Mouse (Mus musculus) MEL (cell line): Measurements from ENCODE around the gene Col26a1.

ENCODE experiments used
- CTCF ChIP-seq, 3 experiments: IDR thresholded peaks in 2 of 3; conservative IDR thresholded peaks in 1 of 3; 2 replicates each; pipeline ENCODE4 v1.5.1; 2011 to 2012; ENCODE audit warnings: low read length in 3 of 3, low read depth in 2 of 3, mild to moderate bottlenecking in 2 of 3, improper control_type of control experiment in 1 of 3, inconsistent platforms in 1 of 3, mixed read lengths in 1 of 3, moderate library complexity in 1 of 3; ENCODE audit not compliant: control insufficient read depth in 1 of 3, insufficient read depth in 1 of 3, poor library complexity in 1 of 3, severe bottlenecking in 1 of 3
- HCFC1 ChIP-seq: IDR thresholded peaks from 2 replicates; pipeline ENCODE4 v1.6.1; 2012; ENCODE audit warnings: low read depth, mild to moderate bottlenecking, inconsistent platforms, low read length, improper control_type of control experiment, moderate library complexity
- MAFK ChIP-seq: IDR thresholded peaks from 2 replicates; pipeline ENCODE4 v1.6.1; 2011; ENCODE audit warnings: low read depth, mild to moderate bottlenecking, low read length, improper control_type of control experiment, borderline replicate concordance
- MAX ChIP-seq: IDR thresholded peaks from 2 replicates; pipeline ENCODE4 v1.6.1; 2011; ENCODE audit warnings: low read length, improper control_type of control experiment
- POLR2A ChIP-seq, 2 experiments: IDR thresholded peaks; 2 replicates each; pipeline ENCODE4 v1.6.1; 2011 to 2012; ENCODE audit warnings: low read length in 2 of 2, mild to moderate bottlenecking in 2 of 2, control low read depth in 1 of 2, improper control_type of control experiment in 1 of 2, low read depth in 1 of 2, moderate library complexity in 1 of 2; ENCODE audit not compliant: control insufficient read depth in 1 of 2, insufficient read depth in 1 of 2, poor library complexity in 1 of 2
- SIN3A ChIP-seq: IDR thresholded peaks from 2 replicates; pipeline ENCODE4 v1.6.1; 2012; ENCODE audit warnings: low read length, improper control_type of control experiment, inconsistent platforms
- USF1 ChIP-seq: IDR thresholded peaks from 2 replicates; pipeline ENCODE4 v1.6.1; 2014; ENCODE audit warnings: low read depth, mild to moderate bottlenecking, inconsistent platforms, low read length, improper control_type of control experiment, moderate library complexity

DNA sequence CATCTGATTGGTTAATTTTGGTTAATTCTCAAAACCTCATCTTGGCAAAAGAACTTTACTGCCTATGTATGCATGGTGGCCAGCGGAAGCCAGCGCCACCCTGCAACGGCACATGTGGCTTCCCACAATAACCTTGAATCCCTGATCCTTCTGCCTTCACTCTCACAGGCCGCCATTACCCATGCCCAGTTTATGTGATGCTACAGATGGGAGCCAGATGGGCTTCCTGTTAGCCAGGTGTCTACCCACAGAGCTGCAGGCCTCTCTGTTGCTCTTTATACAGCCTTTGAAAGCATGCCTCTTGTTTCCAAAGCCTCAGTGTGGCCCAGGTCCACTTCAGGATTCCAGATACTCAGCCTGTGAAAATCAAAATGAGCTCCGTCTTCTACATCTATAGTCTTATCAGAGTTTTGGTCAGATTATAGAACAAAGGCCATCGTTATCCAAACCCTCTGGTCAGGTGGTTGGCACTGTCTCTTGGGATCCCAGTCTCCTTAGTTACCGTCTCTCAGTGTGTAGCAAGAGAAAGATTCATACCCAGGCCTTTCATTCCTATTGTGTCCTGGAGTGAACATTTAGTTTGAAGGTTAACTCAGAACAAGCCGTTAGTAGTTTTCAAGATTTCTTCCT lies 34.7 kb upstream of the Col26a1 start:
- TF ChIP-seq CTCF (IDR thresholded peaks at IDR 0.05 in 2 of 3, conservative IDR thresholded peaks at IDR 0.05 in 1 of 3; ENCODE audit: control insufficient read depth in 1 of 3, insufficient read depth in 1 of 3, low read depth in 2 of 3, low read length in 3 of 3, poor library complexity in 1 of 3, severe bottlenecking in 1 of 3) (no peak), POLR2A (IDR thresholded peaks at IDR 0.05; ENCODE audit: control insufficient read depth in 1 of 2, insufficient read depth in 1 of 2, low read depth in 1 of 2, low read length in 2 of 2, poor library complexity in 1 of 2) (no peak), MAFK (no peak), MAX (no peak), USF1 (no peak), HCFC1 (no peak), SIN3A (no peak)
